Mouse (Mus musculus): Measurements from ENCODE around the gene Gtf3c2.

DNA sequence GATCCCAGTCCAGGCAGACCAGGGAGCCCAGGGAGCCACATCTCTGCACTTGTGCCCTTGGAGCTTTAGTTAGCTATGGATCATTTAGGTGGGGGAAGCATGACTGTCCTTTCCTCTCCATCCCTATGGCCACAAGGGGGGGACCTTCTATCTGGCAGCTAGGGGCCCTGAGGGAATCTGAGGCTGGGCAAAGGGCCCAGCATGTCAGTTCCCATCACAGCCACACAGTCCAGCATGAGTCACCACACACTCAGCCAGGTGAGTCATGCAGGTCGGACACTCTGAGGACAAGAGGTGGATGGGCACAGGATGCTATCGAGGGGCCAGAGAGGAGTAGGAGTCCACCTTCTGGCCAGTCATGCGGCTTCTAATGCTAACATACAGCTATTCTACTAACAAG, 28.2 kb downstream of the Gtf3c2 start:
- TF ChIP-seq ZC3H11A (IDR thresholded peaks at IDR 0.05; ENCODE audit: borderline replicate concordance, low read depth, low read length) (no peak), HCFC1 (IDR thresholded peaks at IDR 0.05; ENCODE audit: borderline replicate concordance, insufficient read depth, low read length) (no peak), ZNF384 (IDR thresholded peaks at IDR 0.05; ENCODE audit: low read depth, low read length) (no peak), CHD2 (IDR thresholded peaks at IDR 0.05; ENCODE audit: low read depth, low read length) (no peak)

Data from ES-E14 (cell line).